Mouse (Mus musculus): Measurements from ENCODE around the gene Cradd.

DNA sequence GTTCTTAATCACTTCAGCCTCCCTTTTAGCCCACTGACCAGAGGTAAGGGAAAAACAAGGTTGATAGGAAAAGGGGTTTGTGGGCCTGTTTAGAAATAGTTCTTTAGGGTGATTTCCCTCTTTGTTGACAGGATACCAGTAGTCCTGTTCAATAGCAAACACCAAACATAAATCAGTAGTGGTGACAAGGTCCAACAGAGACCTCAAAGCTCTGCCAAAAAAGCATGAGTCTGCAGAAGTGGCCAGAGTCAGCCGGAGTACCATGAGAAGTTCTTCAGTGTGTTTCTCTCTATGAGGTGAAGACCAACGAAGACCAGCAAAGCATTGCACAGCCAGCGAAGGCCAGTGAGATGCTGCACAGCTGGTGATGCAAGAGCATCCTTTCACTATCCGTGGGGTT lies 16.7 kb upstream of the Cradd start:
- TF ChIP-seq CTCF (IDR thresholded peaks at IDR 0.05; ENCODE audit: low read depth) = no peak
- TF ChIP-seq EP300 (optimal IDR thresholded peaks at IDR 0.05) = no peak
